Mouse (Mus musculus) CH12.LX (cell line): Measurements from ENCODE around the gene Slc7a11. TPM values are rescaled to one million over a fixed set of nuclear protein-coding genes. Genes with fewer than 3 reads are reported as not detected.

Source experiments
- DNase-seq: peaks from one replicate; pipeline ENCODE4 v3.0.0-alpha.2; 2013; ENCODE audit errors: extremely low read depth
- H3K27ac ChIP-seq: 2 replicates; pipeline ENCODE4 v1.5.1; 2012; ENCODE audit warnings: low read depth, mild to moderate bottlenecking, control low read depth, moderate library complexity; ENCODE audit not compliant: insufficient read depth
- H3K27me3 ChIP-seq: replicated peaks from 2 replicates; pipeline ENCODE3; 2012; ENCODE audit warnings: inconsistent platforms
- H3K36me3 ChIP-seq, 2 experiments: replicated peaks in 1 of 2; 2 replicates each; pipeline versions ENCODE3 to v1.6.1; 2012; ENCODE audit warnings: inconsistent platforms in 1 of 2, low read length in 1 of 2, mild to moderate bottlenecking in 1 of 2, mixed read lengths in 1 of 2, moderate library complexity in 1 of 2; ENCODE audit not compliant: control insufficient read depth in 1 of 2, insufficient read depth in 1 of 2
- H3K4me1 ChIP-seq, 2 experiments: 2 replicates each; pipeline ENCODE4 v1.6.1; 2012; ENCODE audit warnings: inconsistent platforms in 1 of 2, moderate library complexity in 1 of 2; ENCODE audit not compliant: insufficient read depth in 2 of 2, control insufficient read depth in 1 of 2
- H3K4me2 ChIP-seq: 2 replicates; pipeline ENCODE4 v1.6.1; 2012; ENCODE audit warnings: low read depth, mild to moderate bottlenecking, control low read depth; ENCODE audit not compliant: poor library complexity, insufficient read depth, severe bottlenecking
- H3K4me3 ChIP-seq, 3 experiments: fragments of 150-350 bp in 1 of 3; sonication (generic) in 1 of 3; replicated peaks in 1 of 3; 2 replicates each; pipeline versions ENCODE3 to v1.5.1; 2011 to 2012; ENCODE audit warnings: low read depth in 2 of 3, low read length in 2 of 3, mild to moderate bottlenecking in 2 of 3, moderate library complexity in 2 of 3, control low read depth in 1 of 3, improper control_type of control experiment in 1 of 3, inconsistent platforms in 1 of 3, mixed read lengths in 1 of 3; ENCODE audit not compliant: poor library complexity in 1 of 3
- H3K79me2 ChIP-seq: replicated peaks from 2 replicates; pipeline ENCODE4 v1.6.1; 2012; ENCODE audit warnings: mild to moderate bottlenecking, moderate library complexity; ENCODE audit not compliant: control insufficient read depth, poor library complexity, insufficient read depth, severe bottlenecking; ENCODE audit errors: extremely low read depth
- H3K9ac ChIP-seq: 2 replicates; pipeline ENCODE4 v1.6.1; 2012; ENCODE audit warnings: low read depth, mild to moderate bottlenecking, control low read depth, moderate library complexity; ENCODE audit not compliant: insufficient read depth
- H3K9me3 ChIP-seq: replicated peaks from 2 replicates; pipeline ENCODE3; 2012; ENCODE audit warnings: low read length, inconsistent platforms, mixed read lengths
- BHLHE40 ChIP-seq: IDR thresholded peaks from 2 replicates; pipeline ENCODE4 v1.6.1; 2011; ENCODE audit warnings: mild to moderate bottlenecking, low read depth, low read length, improper control_type of control experiment
- CHD2 ChIP-seq: IDR thresholded peaks from 2 replicates; pipeline ENCODE4 v1.6.1; 2011; ENCODE audit warnings: low read length, improper control_type of control experiment
- CTCF ChIP-seq, 2 experiments: IDR thresholded peaks in 1 of 2; conservative IDR thresholded peaks in 1 of 2; 2 replicates each; pipeline ENCODE4 v1.5.1; 2011 to 2012; ENCODE audit warnings: low read depth in 2 of 2, low read length in 2 of 2, improper control_type of control experiment in 1 of 2, inconsistent platforms in 1 of 2, mild to moderate bottlenecking in 1 of 2, moderate library complexity in 1 of 2
- EP300 ChIP-seq: IDR thresholded peaks from 2 replicates; pipeline ENCODE4 v1.6.1; 2011; ENCODE audit warnings: low read length, improper control_type of control experiment
- ETS1 ChIP-seq: conservative IDR thresholded peaks from 2 replicates; pipeline ENCODE4 v1.6.1; 2012; ENCODE audit warnings: low read depth, mild to moderate bottlenecking, inconsistent platforms, low read length, improper control_type of control experiment, moderate library complexity
- HCFC1 ChIP-seq: IDR thresholded peaks from 2 replicates; pipeline ENCODE4 v1.6.1; 2012; ENCODE audit warnings: low read depth, mild to moderate bottlenecking, inconsistent platforms, low read length, improper control_type of control experiment
- JUND ChIP-seq: conservative IDR thresholded peaks from 2 replicates; pipeline ENCODE4 v1.6.1; 2011; ENCODE audit warnings: low read depth, low read length, improper control_type of control experiment
- KAT2A ChIP-seq: IDR thresholded peaks from 2 replicates; pipeline ENCODE4 v1.6.1; 2012; ENCODE audit warnings: low read length, improper control_type of control experiment, inconsistent platforms; ENCODE audit not compliant: insufficient replicate concordance
- MAFK ChIP-seq: IDR thresholded peaks from 2 replicates; pipeline ENCODE4 v1.6.1; 2011; ENCODE audit warnings: low read length, improper control_type of control experiment; ENCODE audit not compliant: insufficient replicate concordance
- MAX ChIP-seq: IDR thresholded peaks from 2 replicates; pipeline ENCODE4 v1.6.1; 2011; ENCODE audit warnings: low read length, improper control_type of control experiment
- MEF2A ChIP-seq: IDR thresholded peaks from 2 replicates; pipeline ENCODE4 v1.6.1; 2014; ENCODE audit warnings: low read depth, mild to moderate bottlenecking, inconsistent platforms, low read length, improper control_type of control experiment, borderline replicate concordance
- MXI1 ChIP-seq: IDR thresholded peaks from 2 replicates; pipeline ENCODE4 v1.6.1; 2011; ENCODE audit warnings: mild to moderate bottlenecking, low read depth, low read length, improper control_type of control experiment
- MYC ChIP-seq: IDR thresholded peaks from 2 replicates; pipeline ENCODE4 v1.6.1; 2011; ENCODE audit warnings: low read depth, mild to moderate bottlenecking, improper control_type of control experiment, low read length
- POLR2A ChIP-seq: IDR thresholded peaks from 2 replicates; pipeline ENCODE4 v1.6.1; 2011; ENCODE audit warnings: low read depth, mild to moderate bottlenecking, improper control_type of control experiment, low read length
- POLR2AphosphoS2 ChIP-seq: IDR thresholded peaks from 2 replicates; pipeline ENCODE4 v1.6.1; 2011; ENCODE audit warnings: low read depth, low read length, improper control_type of control experiment
- RAD21 ChIP-seq: IDR thresholded peaks from 2 replicates; pipeline ENCODE4 v1.6.1; 2011; ENCODE audit warnings: low read depth, mild to moderate bottlenecking, low read length, improper control_type of control experiment, moderate library complexity
- SIN3A ChIP-seq: IDR thresholded peaks from 2 replicates; pipeline ENCODE4 v1.6.1; 2012; ENCODE audit warnings: low read length, improper control_type of control experiment, inconsistent platforms
- SMC3 ChIP-seq: IDR thresholded peaks from 2 replicates; pipeline ENCODE4 v1.6.1; 2011; ENCODE audit warnings: low read depth, low read length, improper control_type of control experiment
- TBP ChIP-seq: conservative IDR thresholded peaks from 2 replicates; pipeline ENCODE4 v1.6.1; 2011; ENCODE audit warnings: low read depth, low read length, improper control_type of control experiment
- TCF12 ChIP-seq: IDR thresholded peaks from 2 replicates; pipeline ENCODE4 v1.6.1; 2014; ENCODE audit warnings: low read depth, mild to moderate bottlenecking, inconsistent platforms, low read length, improper control_type of control experiment
- UBTF ChIP-seq: IDR thresholded peaks from 2 replicates; pipeline ENCODE4 v1.6.1; 2012; ENCODE audit warnings: low read depth, mild to moderate bottlenecking, inconsistent platforms, low read length, improper control_type of control experiment, moderate library complexity
- ZC3H11A ChIP-seq: IDR thresholded peaks from 2 replicates; pipeline ENCODE4 v1.6.1; 2012; ENCODE audit warnings: low read depth, mild to moderate bottlenecking, inconsistent platforms, low read length, improper control_type of control experiment
- ZMIZ1 ChIP-seq: IDR thresholded peaks from 2 replicates; pipeline ENCODE4 v1.6.1; 2012; ENCODE audit warnings: low read depth, mild to moderate bottlenecking, inconsistent platforms, low read length, improper control_type of control experiment
- dilution Hi-C: fragments of 300-500 bp; cut with MboI; formaldehyde crosslinking; loops from 2 replicates; pipeline ENCODE4 v1.14.3; 2020; ENCODE audit warnings: low sequenced_read_pairs; ENCODE audit not compliant: extremely low pct_unique_long_range_greater_than_20kb, extremely low pct_ligation_motif_present
- in situ Hi-C: fragments of 300-500 bp; cut with MboI; formaldehyde crosslinking; loops from 3 replicates; pipeline ENCODE4 v1.14.3; 2019; ENCODE audit warnings: low sequenced_read_pairs, low pct_ligation_motif_present, low pct_unique_long_range_greater_than_20kb, mixed read lengths
- polyA plus RNA-seq: library from polyadenylated mRNA; unstranded; fragments of >175 nt; gene quantifications from 2 replicates; pipeline ENCODE4 v1.2.1, GENCODE M21; 2012; ENCODE audit warnings: low read depth; ENCODE audit not compliant: insufficient read length
- total RNA-seq, 2 experiments: library from RNA; depleted of rRNA; stranded (reverse); fragments of 300-350 nt in 1 of 2; fragments of >200 nt in 1 of 2; gene quantifications; 2 replicates each; pipeline ENCODE4 v1.2.3; 2012 to 2014

Slc7a11 gene
- total and polyA plus RNA-seq, 3 experiments: 0.13 to 0.37 TPM; not detected in 1

GRCm38 (mm10) chr3:49937611-49938010, 505.8 kb downstream of the Slc7a11 start:
- H3K79me2 ChIP-seq: no peaks in the 10 kb centered on the region
- H3K9me3 ChIP-seq: peaks cover 37% of the 10 kb centered on the region
- no peak for DNase-seq
- no peaks in the 10 kb centered on the region for H3K4me1 ChIP-seq
- TF ChIP-seq CHD2: no peak
- no peak for TF ChIP-seq TCF12
- TF ChIP-seq JUND: no peak
- no peak for TF ChIP-seq ETS1
- TF ChIP-seq POLR2A: no peak
- no peak for TF ChIP-seq POLR2AphosphoS2
- no peak for TF ChIP-seq HCFC1
- TF ChIP-seq UBTF: no peak
- TF ChIP-seq MXI1: no peak
- TF ChIP-seq BHLHE40: no peak
- TF ChIP-seq MAFK: no peak
- TF ChIP-seq MEF2A: no peak
- TF ChIP-seq EP300: no peak
- TF ChIP-seq SMC3: no peak
- TF ChIP-seq ZC3H11A: no peak
- TF ChIP-seq KAT2A: no peak
- no peak for TF ChIP-seq SIN3A
- no peak for TF ChIP-seq ZMIZ1
- no peak for TF ChIP-seq RAD21
- no peak for TF ChIP-seq CTCF (conservative IDR thresholded peaks at IDR 0.05 in 1 of 2, IDR thresholded peaks at IDR 0.05 in 1 of 2; ENCODE audit: low read depth in 2 of 2, low read length in 2 of 2)
- H3K27me3 ChIP-seq: no peaks in the 10 kb centered on the region
- dilution Hi-C loops: no loop called here
- H3K27ac ChIP-seq: no peak overlapping the region
- H3K4me2 ChIP-seq: no peak overlapping the region
- H3K4me3 ChIP-seq: no peak overlapping the region
- in situ Hi-C loops: no loop called here
- no peak overlapping the region for H3K9ac ChIP-seq
- no peaks in the 10 kb centered on the region for H3K36me3 ChIP-seq

- Histone ChIP-seq H3K4me2 (no peak overlapping the region), H3K9ac (no peak overlapping the region), H3K27ac (no peak overlapping the region), H3K79me2 (no peaks in the 10 kb centered on the region), H3K4me3 (no peak overlapping the region), H3K9me3 (peaks cover 30% of the 10 kb centered on the region), H3K4me1 (no peaks in the 10 kb centered on the region), H3K27me3 (no peaks in the 10 kb centered on the region), H3K36me3 (no peaks in the 10 kb centered on the region)
- no peak for DNase-seq
- in situ Hi-C loops (no loop called here), dilution Hi-C loops (no loop called here)
- TF ChIP-seq POLR2AphosphoS2: no peak
- no peak for TF ChIP-seq MAX
- TF ChIP-seq MYC: no peak
- TF ChIP-seq EP300: no peak
- TF ChIP-seq MEF2A: no peak
- TF ChIP-seq MXI1: no peak
- no peak for TF ChIP-seq JUND
- no peak for TF ChIP-seq TBP
- no peak for TF ChIP-seq ZMIZ1
- TF ChIP-seq RAD21: no peak
- TF ChIP-seq CTCF (conservative IDR thresholded peaks at IDR 0.05 in 1 of 2, IDR thresholded peaks at IDR 0.05 in 1 of 2; ENCODE audit: low read depth in 2 of 2, low read length in 2 of 2): no peak
These were observed 513.9 kb downstream of the Slc7a11 start for GRCm38 (mm10) chr3:49929496-49929895.
